Mouse (Mus musculus) ES-E14 (cell line): ENCODE data around the gene Dnase2b.

ENCODE experiments used
- CHD2 ChIP-seq: IDR thresholded peaks from 2 replicates; pipeline ENCODE4 v1.6.1; 2014; ENCODE audit warnings: mild to moderate bottlenecking, low read depth, low read length, inconsistent platforms
- HCFC1 ChIP-seq: IDR thresholded peaks from 2 replicates; pipeline ENCODE4 v1.6.1; 2012; ENCODE audit warnings: low read length, inconsistent platforms, borderline replicate concordance; ENCODE audit not compliant: insufficient read depth
- MAFK ChIP-seq: IDR thresholded peaks from 2 replicates; pipeline ENCODE4 v1.6.1; 2014; ENCODE audit warnings: mild to moderate bottlenecking, low read depth, low read length, inconsistent platforms; ENCODE audit not compliant: insufficient read depth
- ZC3H11A ChIP-seq: IDR thresholded peaks from 2 replicates; pipeline ENCODE4 v1.6.1; 2012; ENCODE audit warnings: low read depth, mild to moderate bottlenecking, inconsistent platforms, low read length, borderline replicate concordance
- ZNF384 ChIP-seq: IDR thresholded peaks from 2 replicates; pipeline ENCODE4 v1.6.1; 2012; ENCODE audit warnings: low read depth, low read length, inconsistent platforms

DNA sequence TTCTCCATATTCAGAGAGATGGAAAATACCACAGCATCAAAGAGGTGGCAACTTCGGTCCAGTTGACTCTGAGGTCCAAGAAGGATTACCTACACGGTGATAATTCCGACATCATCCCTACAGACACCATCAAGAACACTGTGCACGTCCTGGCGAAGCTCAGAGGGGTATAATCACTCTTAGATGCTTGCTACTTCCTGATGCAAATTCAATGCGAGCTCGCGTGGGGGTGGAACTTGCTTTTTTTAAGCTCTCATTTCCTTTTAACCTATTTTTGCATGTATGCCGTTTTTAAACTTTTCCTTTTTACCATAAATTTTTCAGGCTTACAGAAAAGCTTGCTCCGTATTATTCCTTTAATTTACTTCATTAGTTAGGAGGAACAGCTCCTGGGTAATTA lies 5.1 kb downstream of the Dnase2b start:
- TF ChIP-seq HCFC1 (no peak), CHD2 (no peak), MAFK (no peak), ZNF384 (no peak), ZC3H11A (no peak)
